Mouse (Mus musculus) midbrain, postnatal 0 days (tissue): ENCODE measurements at regions not wholly inside any gene's neighbourhood (a gene's known extent, or its start where the extent isn't known, plus 50 kb on each side); places are given as distances from the start of the nearest gene placed in this dataset.

ENCODE experiments used
- ATAC-seq: fragments of 200-750 bp; cut with Nextera tagmentation; 2 replicates; pipeline ENCODE4 v1.8.0; 2017; ENCODE audit warnings: moderate number of reproducible peaks, mild to moderate bottlenecking, moderate TSS enrichment, moderate library complexity; ENCODE audit not compliant: low FRiP score
- DNase-seq: peaks from one replicate; pipeline ENCODE4 v3.0.0-alpha.2; 2015; ENCODE audit warnings: low spot score
- H3K27ac ChIP-seq: fragments of 300-500 bp; sonication (generic); 2 replicates; pipeline ENCODE4 v1.5.1; 2014; ENCODE audit warnings: low read depth, mild to moderate bottlenecking, low read length, mixed read lengths
- H3K27me3 ChIP-seq: fragments of 300-500 bp; sonication (generic); 2 replicates; pipeline ENCODE4 v1.6.1; 2014; ENCODE audit warnings: low read length, control low read depth, mixed read lengths; ENCODE audit not compliant: insufficient read depth
- H3K36me3 ChIP-seq: fragments of 300-500 bp; sonication (generic); 2 replicates; pipeline ENCODE4 v1.6.1; 2014; ENCODE audit warnings: low read length, control low read depth, mixed read lengths; ENCODE audit not compliant: insufficient read depth
- H3K4me1 ChIP-seq: fragments of 300-500 bp; sonication (generic); 2 replicates; pipeline ENCODE4 v1.6.1; 2014; ENCODE audit warnings: mild to moderate bottlenecking, control low read depth, antibody characterized with exemption, low read length, mixed read lengths; ENCODE audit not compliant: insufficient read depth
- H3K4me2 ChIP-seq: fragments of 300-500 bp; sonication (generic); 2 replicates; pipeline ENCODE4 v1.6.1; 2014; ENCODE audit warnings: low read depth, mild to moderate bottlenecking, low read length, mixed read lengths; ENCODE audit not compliant: poor library complexity, severe bottlenecking
- H3K4me3 ChIP-seq: fragments of 300-500 bp; sonication (generic); 2 replicates; pipeline ENCODE4 v1.5.1; 2014; ENCODE audit warnings: low read depth, mild to moderate bottlenecking, low read length, moderate library complexity
- H3K9ac ChIP-seq: fragments of 300-500 bp; sonication (generic); replicated peaks from 2 replicates; pipeline ENCODE4 v1.6.1; 2014; ENCODE audit warnings: mild to moderate bottlenecking, low read length, moderate library complexity, mixed read lengths; ENCODE audit not compliant: poor library complexity, severe bottlenecking
- H3K9me3 ChIP-seq: fragments of 300-500 bp; sonication (generic); 2 replicates; pipeline ENCODE4 v1.6.1; 2016; ENCODE audit warnings: low read length, control low read depth
- CTCF ChIP-seq: IDR thresholded peaks from 2 replicates; pipeline ENCODE4 v1.5.1; 2016; ENCODE audit warnings: antibody characterized with exemption, mild to moderate bottlenecking
- WGBS: fragments of 180-500 bp; shearing (Covaris S2); extraction: QIAGEN DNeasy Blood & Tissue Kit; methylation state at CpG from one replicate; pipeline ENCODE4 v1.1.7; 2014; 5-methylcytosine and 5-hydroxymethylcytosine counted together

- Histone ChIP-seq H3K9ac (no peak overlapping the region), H3K36me3 (no peaks in the 10 kb centered on the region), H3K4me3 (no peak overlapping the region), H3K4me1 (no peaks in the 10 kb centered on the region), H3K9me3 (no peaks in the 10 kb centered on the region), H3K27me3 (no peaks in the 10 kb centered on the region), H3K4me2 (no peak overlapping the region), H3K27ac (no peak overlapping the region)
- WGBS = 82% methylated on average over 1 of the region's 1 CpGs
- no peak for TF ChIP-seq CTCF
- ATAC-seq (no peak), DNase-seq (no peak)
Measured at GRCm38 (mm10) chr4:79241647-79242046, 1029.9 kb upstream of the Ptprd start.

GRCm38 (mm10) chr4:79224101-79224734 lies 1012.5 kb upstream of the Ptprd start:
- WGBS = 50% methylated on average over 1 of the region's 1 CpGs
- Histone ChIP-seq H3K27me3 (no peaks in the 10 kb centered on the region), H3K9me3 (no peaks in the 10 kb centered on the region), H3K4me2 (no peak overlapping the region), H3K4me1 (no peaks in the 10 kb centered on the region), H3K4me3 (no peak overlapping the region), H3K27ac (no peak overlapping the region), H3K9ac (no peak overlapping the region), H3K36me3 (no peaks in the 10 kb centered on the region)
- ATAC-seq = no peak
- no peak for TF ChIP-seq CTCF
- DNase-seq = no peak
